Mouse (Mus musculus): Measurements from ENCODE around the gene Fam219a. TPM values are rescaled to one million over a fixed set of nuclear protein-coding genes. Genes with fewer than 3 reads are reported as not detected.

Fam219a gene
- polyA plus RNA-seq, 1 experiment from 2014 or later: 1.9 TPM

- 75% methylated on average over 11 of the region's 11 CpGs for WGBS
- Histone ChIP-seq H3K4me3 (ENCODE audit: low read length) (no peak overlapping the region), H3K27ac (ENCODE audit: low read length) (no peak overlapping the region), H3K9me3 (ENCODE audit: control insufficient read depth, low read length) (no peaks in the 10 kb centered on the region), H3K9ac (ENCODE audit: low read length) (no peak overlapping the region), H3K4me1 (replicated peaks; ENCODE audit: control insufficient read depth, insufficient read depth, low read length) (peaks cover 19% of the 10 kb centered on the region), H3K4me2 (ENCODE audit: low read depth, low read length) (no peak overlapping the region), H3K27me3 (ENCODE audit: control insufficient read depth, insufficient read depth, low read depth, low read length) (peaks cover 43% of the 10 kb centered on the region), H3K36me3 (ENCODE audit: control insufficient read depth, insufficient read depth, low read length) (no peaks in the 10 kb centered on the region)
- ATAC-seq (ENCODE audit: low read depth): no peak
Observed at GRCm38 (mm10) chr4:41495850-41496249, 73.5 kb downstream of the Fam219a start.

- Histone ChIP-seq H3K27ac (ENCODE audit: low read length) (no peak overlapping the region), H3K4me3 (ENCODE audit: low read length) (no peak overlapping the region), H3K9me3 (ENCODE audit: control insufficient read depth, low read length) (no peaks in the 10 kb centered on the region), H3K27me3 (ENCODE audit: control insufficient read depth, insufficient read depth, low read depth, low read length) (peaks cover 35% of the 10 kb centered on the region), H3K4me2 (ENCODE audit: low read depth, low read length) (no peak overlapping the region), H3K9ac (ENCODE audit: low read length) (no peak overlapping the region), H3K4me1 (replicated peaks; ENCODE audit: control insufficient read depth, insufficient read depth, low read length) (peaks cover 19% of the 10 kb centered on the region), H3K36me3 (ENCODE audit: control insufficient read depth, insufficient read depth, low read length) (no peaks in the 10 kb centered on the region)
- ATAC-seq (ENCODE audit: low read depth): no peak
- WGBS: 78% methylated on average over 4 of the region's 4 CpGs
Observed at GRCm38 (mm10) chr4:41495076-41495475, 74.3 kb downstream of the Fam219a start.

- Histone ChIP-seq H3K9ac (ENCODE audit: low read length) (no peak overlapping the region), H3K27me3 (ENCODE audit: control insufficient read depth, insufficient read depth, low read depth, low read length) (peaks cover 28% of the 10 kb centered on the region), H3K27ac (ENCODE audit: low read length) (no peak overlapping the region), H3K4me3 (ENCODE audit: low read length) (no peak overlapping the region), H3K9me3 (ENCODE audit: control insufficient read depth, low read length) (no peaks in the 10 kb centered on the region), H3K4me1 (replicated peaks; ENCODE audit: control insufficient read depth, insufficient read depth, low read length) (peaks cover 19% of the 10 kb centered on the region), H3K36me3 (ENCODE audit: control insufficient read depth, insufficient read depth, low read length) (no peaks in the 10 kb centered on the region), H3K4me2 (ENCODE audit: low read depth, low read length) (no peak overlapping the region)
- no peak for ATAC-seq (ENCODE audit: low read depth)
- 33% methylated on average over 3 of the region's 3 CpGs for WGBS
Observed at GRCm38 (mm10) chr4:41494378-41494777, 75.0 kb downstream of the Fam219a start.

GRCm38 (mm10) chr4:41493464-41494116 lies 75.7 kb downstream of the Fam219a start:
- H3K36me3 ChIP-seq (ENCODE audit: control insufficient read depth, insufficient read depth, low read length): no peaks in the 10 kb centered on the region
- peak; percentile 24 for ATAC-seq (ENCODE audit: low read depth)
- WGBS: 53% methylated on average over 3 of the region's 3 CpGs

GRCm38 (mm10) chr4:41492951-41493350 lies 76.4 kb downstream of the Fam219a start:
- Histone ChIP-seq H3K4me2 (ENCODE audit: low read depth, low read length) (no peak overlapping the region), H3K4me1 (replicated peaks; ENCODE audit: control insufficient read depth, insufficient read depth, low read length) (peaks cover 6% of the 10 kb centered on the region), H3K27me3 (ENCODE audit: control insufficient read depth, insufficient read depth, low read depth, low read length) (peaks cover 14% of the 10 kb centered on the region), H3K36me3 (ENCODE audit: control insufficient read depth, insufficient read depth, low read length) (no peaks in the 10 kb centered on the region), H3K27ac (ENCODE audit: low read length) (no peak overlapping the region), H3K9ac (ENCODE audit: low read length) (no peak overlapping the region), H3K9me3 (ENCODE audit: control insufficient read depth, low read length) (no peaks in the 10 kb centered on the region), H3K4me3 (ENCODE audit: low read length) (no peak overlapping the region)
- ATAC-seq (ENCODE audit: low read depth): no peak
- WGBS: 78% methylated on average over 7 of the region's 7 CpGs

More at GRCm38 (mm10) chr4:41493464-41494116, 75.7 kb downstream of the Fam219a start:
- H3K9ac ChIP-seq (ENCODE audit: low read length): no peak overlapping the region
- peaks cover 20% of the 10 kb centered on the region for H3K27me3 ChIP-seq (ENCODE audit: control insufficient read depth, insufficient read depth, low read depth, low read length)
- H3K4me1 ChIP-seq (replicated peaks; ENCODE audit: control insufficient read depth, insufficient read depth, low read length): peaks cover 13% of the 10 kb centered on the region
- H3K9me3 ChIP-seq (ENCODE audit: control insufficient read depth, low read length): no peaks in the 10 kb centered on the region
- H3K4me3 ChIP-seq (ENCODE audit: low read length): no peak overlapping the region
- no peak overlapping the region for H3K4me2 ChIP-seq (ENCODE audit: low read depth, low read length)
- no peak overlapping the region for H3K27ac ChIP-seq (ENCODE audit: low read length)

GRCm38 (mm10) chr4:41481601-41482017 lies 87.7 kb downstream of the Fam219a start:
- peak; percentile 93 for ATAC-seq (ENCODE audit: low read depth)
- WGBS: 42% methylated on average over 6 of the region's 6 CpGs
- Histone ChIP-seq H3K4me1 (replicated peaks; ENCODE audit: control insufficient read depth, insufficient read depth, low read length) (peaks cover 15% of the 10 kb centered on the region), H3K9me3 (ENCODE audit: control insufficient read depth, low read length) (0 out of 2 replicates have a peak, but pooled peaks cover 2% of the 10 kb centered on the region), H3K27ac (ENCODE audit: low read length) (peak overlapping the region; percentile 60), H3K36me3 (ENCODE audit: control insufficient read depth, insufficient read depth, low read length) (no peaks in the 10 kb centered on the region), H3K4me2 (ENCODE audit: low read depth, low read length) (no peak overlapping the region), H3K4me3 (ENCODE audit: low read length) (no peak overlapping the region), H3K27me3 (ENCODE audit: control insufficient read depth, insufficient read depth, low read depth, low read length) (no peaks in the 10 kb centered on the region), H3K9ac (ENCODE audit: low read length) (no peak overlapping the region)

- no peaks in the 10 kb centered on the region for H3K36me3 ChIP-seq (ENCODE audit: control insufficient read depth, insufficient read depth, low read length)
- no peak overlapping the region for H3K9ac ChIP-seq (ENCODE audit: low read length)
- H3K4me2 ChIP-seq (ENCODE audit: low read depth, low read length): no peak overlapping the region
- H3K4me3 ChIP-seq (ENCODE audit: low read length): no peak overlapping the region
- H3K27me3 ChIP-seq (ENCODE audit: control insufficient read depth, insufficient read depth, low read depth, low read length): no peaks in the 10 kb centered on the region
- H3K4me1 ChIP-seq (replicated peaks; ENCODE audit: control insufficient read depth, insufficient read depth, low read length): peaks cover 15% of the 10 kb centered on the region
- H3K27ac ChIP-seq (ENCODE audit: low read length): peak overlapping the region; percentile 57
- no peak for ATAC-seq (ENCODE audit: low read depth)
- no peaks in the 10 kb centered on the region for H3K9me3 ChIP-seq (ENCODE audit: control insufficient read depth, low read length)
- 59% methylated on average over 8 of the region's 8 CpGs for WGBS
Observed at GRCm38 (mm10) chr4:41480254-41480653, 89.1 kb downstream of the Fam219a start.

GRCm38 (mm10) chr4:41479456-41479804 lies 89.9 kb downstream of the Fam219a start:
- Histone ChIP-seq H3K27me3 (ENCODE audit: control insufficient read depth, insufficient read depth, low read depth, low read length) (no peaks in the 10 kb centered on the region), H3K9ac (ENCODE audit: low read length) (no peak overlapping the region), H3K4me1 (replicated peaks; ENCODE audit: control insufficient read depth, insufficient read depth, low read length) (peaks cover 15% of the 10 kb centered on the region), H3K36me3 (ENCODE audit: control insufficient read depth, insufficient read depth, low read length) (no peaks in the 10 kb centered on the region), H3K9me3 (ENCODE audit: control insufficient read depth, low read length) (no peaks in the 10 kb centered on the region), H3K4me3 (ENCODE audit: low read length) (no peak overlapping the region), H3K27ac (ENCODE audit: low read length) (peak overlapping the region; percentile 57), H3K4me2 (ENCODE audit: low read depth, low read length) (no peak overlapping the region)
- peak; percentile 59 for ATAC-seq (ENCODE audit: low read depth)
- 31% methylated on average over 1 of the region's 1 CpGs for WGBS

- Histone ChIP-seq H3K36me3 (ENCODE audit: control insufficient read depth, insufficient read depth, low read length) (no peaks in the 10 kb centered on the region), H3K9ac (ENCODE audit: low read length) (no peak overlapping the region), H3K4me3 (ENCODE audit: low read length) (no peak overlapping the region), H3K27ac (ENCODE audit: low read length) (no peak overlapping the region; the same call in none of the 2 replicates), H3K9me3 (ENCODE audit: control insufficient read depth, low read length) (no peaks in the 10 kb centered on the region), H3K4me1 (replicated peaks; ENCODE audit: control insufficient read depth, insufficient read depth, low read length) (peaks cover 15% of the 10 kb centered on the region), H3K27me3 (ENCODE audit: control insufficient read depth, insufficient read depth, low read depth, low read length) (no peaks in the 10 kb centered on the region), H3K4me2 (ENCODE audit: low read depth, low read length) (no peak overlapping the region)
- 73% methylated on average over 4 of the region's 4 CpGs for WGBS
- no peak for ATAC-seq (ENCODE audit: low read depth)
Observed at GRCm38 (mm10) chr4:41478751-41479455, 90.4 kb downstream of the Fam219a start.
